Mouse (Mus musculus) urinary bladder, postnatal 14 days (tissue): ENCODE measurements at regions not wholly inside any gene's neighbourhood (a gene's known extent, or its start where the extent isn't known, plus 50 kb on each side); places are given as distances from the start of the nearest gene placed in this dataset.
A peak's percentile ranks its signal among the peaks of the same experiment; 100 is the strongest.
"Not testable (repeated sequence)": the region's sequence is repeated elsewhere in the genome, so short reads cannot be mapped to it uniquely, and the experiment has no call there.

Experiments
- DNase-seq: peaks from one replicate; pipeline ENCODE4 v3.0.0; 2021; ENCODE audit warnings: low spot score

GRCm38 (mm10) chrX:91059251-91059650 lies 167.3 kb downstream of the Gm44 start:
- peak; percentile 16 for DNase-seq

- DNase-seq, result not testable (repeated sequence)
Measured at GRCm38 (mm10) chrX:91085137-91085536, 193.2 kb downstream of the Gm44 start.
